Mouse (Mus musculus) urinary bladder, postnatal 4 days (tissue): ENCODE data around the gene Psg29.

Experiments used
- DNase-seq, 2 experiments: peaks; one replicate each; pipeline ENCODE4 v3.0.0; 2021 to 2022; ENCODE audit warnings: low spot score in 2 of 2

Gene Psg29

GRCm38 (mm10) chr7:17203177-17203576 lies at the start of gene Psg29:
Psg29 (plus strand) TSS chr7:17203477.
- no peak for DNase-seq

GRCm38 (mm10) chr7:17155634-17156033 lies 47.6 kb upstream of the Psg29 start:
- no peak for DNase-seq

GRCm38 (mm10) chr7:17156885-17157677 lies 46.2 kb upstream of the Psg29 start:
- no peak for DNase-seq

- no peak for DNase-seq
Observed at GRCm38 (mm10) chr7:17159011-17159410, 44.3 kb upstream of the Psg29 start.

- DNase-seq = no peak
Observed at GRCm38 (mm10) chr7:17171827-17172226, 31.4 kb upstream of the Psg29 start.

GRCm38 (mm10) chr7:17205530-17206184 lies 2.4 kb downstream of the Psg29 start:
- DNase-seq = no peak
